Mouse (Mus musculus) hindbrain, embryonic 14.5 days (tissue): ENCODE results near the gene Ccr6. TPM values are rescaled to one million over a fixed set of nuclear protein-coding genes. Genes with fewer than 3 reads are reported as not detected.

Experiments used
- ATAC-seq: fragments of 200-750 bp; cut with Nextera tagmentation; 2 replicates; pipeline ENCODE4 v1.8.0; 2017; ENCODE audit warnings: moderate number of reproducible peaks, mild to moderate bottlenecking, moderate TSS enrichment, moderate library complexity; ENCODE audit not compliant: low FRiP score
- DNase-seq: peaks from one replicate; pipeline ENCODE4 v3.0.0-alpha.2; 2015; ENCODE audit warnings: low spot score
- H3K27ac ChIP-seq: fragments of 300-500 bp; sonication (generic); 2 replicates; pipeline ENCODE4 v1.5.1; 2014; ENCODE audit warnings: mild to moderate bottlenecking, moderate library complexity
- H3K27me3 ChIP-seq: fragments of 300-500 bp; sonication (generic); 2 replicates; pipeline ENCODE4 v1.6.1; 2014; ENCODE audit warnings: mild to moderate bottlenecking, low read length, mixed read lengths; ENCODE audit not compliant: control insufficient read depth, insufficient read depth
- H3K36me3 ChIP-seq: fragments of 300-500 bp; sonication (generic); replicated peaks from 2 replicates; pipeline ENCODE4 v1.6.1; 2014; ENCODE audit not compliant: control insufficient read depth, insufficient read depth
- H3K4me1 ChIP-seq: fragments of 300-500 bp; sonication (generic); replicated peaks from 2 replicates; pipeline ENCODE4 v1.6.1; 2014; ENCODE audit warnings: antibody characterized with exemption, low read length, mixed read lengths; ENCODE audit not compliant: control insufficient read depth, insufficient read depth
- H3K4me2 ChIP-seq: fragments of 300-500 bp; sonication (generic); replicated peaks from 2 replicates; pipeline ENCODE4 v1.6.1; 2014; ENCODE audit warnings: mild to moderate bottlenecking, moderate library complexity
- H3K4me3 ChIP-seq: fragments of 300-500 bp; sonication (generic); replicated peaks from 2 replicates; pipeline ENCODE4 v1.5.1; 2014; ENCODE audit warnings: mild to moderate bottlenecking, low read length
- H3K9ac ChIP-seq: fragments of 300-500 bp; sonication (generic); 2 replicates; pipeline ENCODE4 v1.6.1; 2014
- H3K9me3 ChIP-seq: fragments of 300-500 bp; sonication (generic); 2 replicates; pipeline ENCODE4 v1.6.1; 2016; ENCODE audit warnings: low read length; ENCODE audit not compliant: control insufficient read depth
- WGBS: fragments of 180-500 bp; shearing (Covaris S2); extraction: QIAGEN DNeasy Blood & Tissue Kit; methylation state at CpG from one replicate; pipeline ENCODE4 v1.1.7; 2014; 5-methylcytosine and 5-hydroxymethylcytosine counted together
- polyA plus RNA-seq: library from polyadenylated mRNA; unstranded; fragments of >200 nt; fragmentation: Nextera tagmentation; extraction: Ambion mirVana; gene quantifications from 2 replicates; pipeline ENCODE4 v1.2.1, GENCODE M21; 2014

The Ccr6 gene
- polyA plus RNA-seq, 1 experiment from 2014 or later = not detected

DNA sequence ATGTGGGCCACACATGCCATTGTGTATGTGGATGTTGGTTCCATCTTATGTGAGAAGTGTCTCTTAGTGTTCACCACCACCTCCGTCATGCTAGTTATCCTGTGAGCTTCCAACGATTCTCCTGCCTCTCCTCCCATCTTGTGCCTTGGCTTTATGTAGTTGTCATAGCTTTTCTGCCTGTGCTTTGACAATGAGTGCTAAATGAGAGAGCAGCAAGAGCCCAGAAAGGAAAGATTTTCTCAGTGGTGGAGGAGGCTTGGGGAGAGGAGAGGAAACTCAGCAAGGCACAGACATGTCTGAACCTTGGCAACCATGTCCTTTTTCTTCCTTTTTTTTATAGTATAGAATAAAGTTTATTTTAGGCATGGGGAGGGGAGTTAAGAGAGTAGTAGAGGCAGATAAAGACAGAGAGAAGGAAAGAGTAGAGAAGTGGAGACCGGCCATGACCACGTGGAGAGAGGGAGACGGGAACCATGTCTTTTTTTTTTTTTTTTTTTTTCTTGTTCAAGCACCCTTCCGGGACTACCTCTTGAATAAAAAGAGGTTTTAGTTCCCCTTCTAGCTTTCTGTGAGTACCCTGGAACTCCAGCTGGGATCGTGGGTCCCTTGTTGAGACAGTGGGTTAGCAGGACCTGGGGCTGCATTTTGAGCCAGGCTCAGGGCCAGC, 67.1 kb downstream of the Ccr6 start:
- DNase-seq (no peak), ATAC-seq (no peak)
- Histone ChIP-seq H3K4me3 (no peak overlapping the region), H3K36me3 (peaks cover 9% of the 10 kb centered on the region; the same call in 1 of the 2 replicates), H3K4me1 (no peaks in the 10 kb centered on the region), H3K9ac (no peak overlapping the region), H3K27ac (no peak overlapping the region), H3K9me3 (no peaks in the 10 kb centered on the region), H3K4me2 (no peak overlapping the region), H3K27me3 (no peaks in the 10 kb centered on the region)
- 71% methylated on average over 7 of the region's 7 CpGs for WGBS

DNA sequence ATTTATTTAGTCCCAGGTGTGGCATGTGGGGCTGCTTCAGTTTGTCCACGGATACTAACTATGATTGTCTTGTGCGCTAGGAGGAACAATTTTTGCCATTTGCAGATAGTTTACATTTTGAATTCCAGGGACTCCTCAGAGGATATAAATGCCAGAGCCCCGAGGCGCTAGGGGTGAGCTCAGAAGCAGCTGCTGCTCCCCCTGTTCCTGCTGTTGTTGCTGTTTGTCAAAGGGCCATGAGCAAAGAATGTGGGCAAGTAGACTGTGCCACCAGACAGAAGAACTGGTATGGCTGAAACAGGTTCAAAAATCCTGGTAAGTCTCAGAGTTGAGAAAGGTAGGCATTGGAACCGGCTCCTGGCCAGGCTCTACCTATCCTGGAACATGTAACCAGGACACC, 67.8 kb downstream of the Ccr6 start:
- Histone ChIP-seq H3K4me3 (no peak overlapping the region), H3K9me3 (no peaks in the 10 kb centered on the region), H3K36me3 (peaks cover 1% of the 10 kb centered on the region; the same call in 1 of the 2 replicates), H3K27me3 (no peaks in the 10 kb centered on the region), H3K27ac (no peak overlapping the region), H3K9ac (no peak overlapping the region), H3K4me2 (no peak overlapping the region), H3K4me1 (no peaks in the 10 kb centered on the region)
- 72% methylated on average over 5 of the region's 5 CpGs for WGBS
- ATAC-seq = no peak
- no peak for DNase-seq

DNA sequence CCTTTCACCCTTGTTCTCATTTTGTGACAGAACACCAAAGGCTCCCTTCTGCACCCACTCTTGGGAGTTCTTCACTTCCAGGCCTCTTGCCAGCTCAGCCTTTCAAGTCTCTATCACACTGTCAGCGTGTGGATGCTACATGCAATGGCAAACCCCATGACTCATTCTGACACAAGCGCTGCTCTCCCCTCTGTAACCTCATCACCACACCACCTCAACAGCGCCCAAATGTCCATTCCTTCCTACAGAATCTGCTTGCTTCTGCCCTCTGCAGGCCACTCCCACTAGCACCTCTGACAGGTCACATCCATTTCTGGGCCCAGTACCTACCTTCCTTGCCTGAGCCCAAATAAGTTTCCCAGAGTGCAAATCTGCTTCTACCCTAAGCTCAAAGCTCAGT, 70.0 kb downstream of the Ccr6 start:
- no peaks in the 10 kb centered on the region for H3K36me3 ChIP-seq
- no peaks in the 10 kb centered on the region for H3K9me3 ChIP-seq
- H3K9ac ChIP-seq = no peak overlapping the region
- peaks cover 4% of the 10 kb centered on the region; the same call in 1 of the 2 replicates for H3K4me1 ChIP-seq
- WGBS = 29% methylated on average over 3 of the region's 3 CpGs
- no peaks in the 10 kb centered on the region for H3K27me3 ChIP-seq
- no peak overlapping the region for H3K4me2 ChIP-seq
- no peak overlapping the region for H3K27ac ChIP-seq
- ATAC-seq = no peak
- no peak overlapping the region for H3K4me3 ChIP-seq
- no peak for DNase-seq

Other genes starting within 250 kb of the Ccr6 start
- 0.12 and 0.27 TPM in 2 replicates for gene Gm49673, start 88.3 kb upstream of the Ccr6 start, polyA plus RNA-seq
- gene Rnaset2a, start 87.9 kb upstream of the Ccr6 start, polyA plus RNA-seq = 18.7 and 20.0 TPM in 2 replicates
- gene Fgfr1op, start 70.5 kb upstream of the Ccr6 start, polyA plus RNA-seq = 32.2 and 39.6 TPM in 2 replicates
- 380 and 389 TPM in 2 replicates for gene Mpc1, start 46.9 kb downstream of the Ccr6 start, polyA plus RNA-seq
- gene Sft2d1, start 75.1 kb downstream of the Ccr6 start, polyA plus RNA-seq = 152 and 175 TPM in 2 replicates
- 20.9 and 22.7 TPM in 2 replicates for gene Prr18, start 101.4 kb downstream of the Ccr6 start, polyA plus RNA-seq
- gene T2, start 119.9 kb downstream of the Ccr6 start, polyA plus RNA-seq = 0.31 and 0.53 TPM in 2 replicates
- 0.22 and 0.27 TPM in 2 replicates for gene T, start 198.4 kb downstream of the Ccr6 start, polyA plus RNA-seq